Mouse (Mus musculus): ENCODE results near the gene Farp2. TPM values are rescaled to one million over a fixed set of nuclear protein-coding genes. Genes with fewer than 3 reads are reported as not detected.

The Farp2 gene
- polyA plus RNA-seq, 1 experiment from 2014 or later: 6.0 TPM

DNA sequence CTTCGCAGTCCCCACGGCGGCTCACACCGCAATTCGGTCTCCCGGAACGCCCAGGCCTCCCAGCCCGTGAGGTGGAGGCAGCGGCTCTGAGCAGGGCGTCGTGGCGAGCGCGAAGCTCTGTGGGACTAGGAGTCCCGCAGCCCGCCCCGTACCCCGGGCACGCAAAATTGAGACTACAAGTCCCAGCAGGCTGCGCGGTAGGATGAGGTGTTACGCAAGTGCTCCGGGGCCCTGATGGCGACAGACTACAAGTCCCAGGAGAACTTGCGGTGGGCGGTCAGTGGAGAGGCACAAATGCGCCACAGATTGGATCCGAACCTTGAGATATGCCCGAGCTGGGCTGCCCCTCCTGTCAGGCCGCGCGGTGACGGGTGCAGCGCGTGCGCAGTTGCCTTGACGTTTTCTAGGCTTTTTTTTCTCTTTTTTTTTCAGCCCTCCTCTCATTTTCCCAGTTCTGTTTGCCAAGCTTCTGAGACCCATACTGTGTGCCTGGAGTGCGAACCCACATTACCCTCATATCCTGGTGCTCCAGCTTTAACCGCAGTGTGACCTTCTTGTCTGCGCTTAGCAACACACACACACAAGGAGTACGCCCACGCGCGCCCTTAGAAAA is 123.8 kb downstream of the Farp2 start:
- 2% methylated on average over 44 of the region's 44 CpGs for WGBS
- Histone ChIP-seq H3K4me2 (ENCODE audit: low read depth) (peak overlapping the region; percentile 92), H3K4me1 (ENCODE audit: control insufficient read depth, insufficient read depth, low read length) (peaks cover 10% of the 10 kb centered on the region; the same call in 1 of the 2 replicates), H3K27ac (ENCODE audit: low read depth, low read length) (peak overlapping the region; percentile 70), H3K36me3 (ENCODE audit: control insufficient read depth, insufficient read depth, low read length) (no peaks in the 10 kb centered on the region), H3K9ac (ENCODE audit: low read length) (peak overlapping the region; percentile 78), H3K9me3 (ENCODE audit: control insufficient read depth, low read length) (no peaks in the 10 kb centered on the region), H3K27me3 (ENCODE audit: control insufficient read depth, insufficient read depth, low read length) (no peaks in the 10 kb centered on the region), H3K4me3 (ENCODE audit: low read depth, low read length) (peak overlapping the region; percentile 69)
- ATAC-seq (ENCODE audit: insufficient read depth, low FRiP score, low TSS enrichment) (peak; percentile 98), DNase-seq (ENCODE audit: low spot score) (peak; percentile 98)

DNA sequence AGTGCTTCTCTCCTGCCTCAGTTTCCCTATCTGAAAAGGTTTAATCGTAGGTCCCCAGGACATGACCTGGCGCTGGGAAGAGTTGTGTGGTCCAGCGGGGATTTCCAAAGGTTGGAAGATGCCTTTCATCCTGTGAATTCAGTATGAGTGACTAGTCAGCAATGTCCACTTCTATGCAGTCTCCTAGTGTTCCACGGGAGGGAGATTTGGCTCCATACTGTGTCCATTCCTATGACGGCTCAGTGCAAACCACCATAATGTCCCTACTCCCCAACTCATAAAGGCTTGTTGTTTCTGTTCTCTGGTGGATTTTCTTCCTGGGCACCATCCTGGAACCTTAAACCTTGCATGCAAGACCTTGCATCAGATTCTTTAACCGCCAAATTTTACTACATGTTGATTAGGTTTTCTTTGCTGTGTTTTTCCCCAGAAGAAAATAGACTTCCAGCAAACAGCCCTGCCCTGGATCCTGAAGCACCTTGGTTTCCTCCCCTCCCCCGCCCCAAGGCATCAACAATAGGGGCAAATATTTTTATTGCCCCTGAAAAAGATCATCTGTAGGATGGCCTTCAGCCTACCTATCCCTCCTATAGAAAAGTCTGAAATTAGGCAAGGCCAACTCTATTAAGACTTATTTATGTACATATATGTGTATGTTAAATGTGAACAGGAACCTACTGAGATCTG is 124.5 kb downstream of the Farp2 start:
- Histone ChIP-seq H3K4me1 (ENCODE audit: control insufficient read depth, insufficient read depth, low read length) (peaks cover 10% of the 10 kb centered on the region; the same call in 1 of the 2 replicates), H3K27ac (ENCODE audit: low read depth, low read length) (peak overlapping the region; percentile 58; the same call in 1 of the 2 replicates), H3K36me3 (ENCODE audit: control insufficient read depth, insufficient read depth, low read length) (no peaks in the 10 kb centered on the region), H3K9me3 (ENCODE audit: control insufficient read depth, low read length) (no peaks in the 10 kb centered on the region), H3K4me3 (ENCODE audit: low read depth, low read length) (peak overlapping the region; percentile 69), H3K4me2 (ENCODE audit: low read depth) (peak overlapping the region; percentile 92), H3K9ac (ENCODE audit: low read length) (peak overlapping the region; percentile 57), H3K27me3 (ENCODE audit: control insufficient read depth, insufficient read depth, low read length) (no peaks in the 10 kb centered on the region)
- WGBS: 39% methylated on average over 7 of the region's 7 CpGs
- ATAC-seq (ENCODE audit: insufficient read depth, low FRiP score, low TSS enrichment): peak; percentile 35
- no peak for DNase-seq (ENCODE audit: low spot score)

DNA sequence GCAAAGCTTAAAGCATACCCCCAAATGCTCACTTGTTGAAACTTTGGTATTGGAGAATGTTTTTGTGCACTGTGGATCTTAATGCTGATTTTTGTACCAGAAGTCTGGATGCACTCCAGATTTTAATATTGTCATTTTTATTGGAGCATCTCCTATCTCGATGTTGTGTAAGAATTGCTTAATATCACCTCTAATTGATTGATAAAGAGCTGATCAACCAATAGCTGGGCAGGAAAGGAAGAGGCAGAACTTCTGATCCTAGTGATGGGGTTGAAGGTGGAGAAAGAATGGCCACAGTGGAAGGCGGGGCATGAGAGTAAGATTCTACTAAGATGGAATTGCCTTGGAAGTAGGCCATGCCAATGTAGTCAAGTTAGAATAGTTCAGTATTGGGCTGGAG is 130.1 kb downstream of the Farp2 start:
- H3K27me3 ChIP-seq (ENCODE audit: control insufficient read depth, insufficient read depth, low read length): no peaks in the 10 kb centered on the region
- H3K36me3 ChIP-seq (ENCODE audit: control insufficient read depth, insufficient read depth, low read length): no peaks in the 10 kb centered on the region
- H3K9me3 ChIP-seq (ENCODE audit: control insufficient read depth, low read length): no peaks in the 10 kb centered on the region
- ATAC-seq (ENCODE audit: insufficient read depth, low FRiP score, low TSS enrichment): no peak
- no peak for DNase-seq (ENCODE audit: low spot score)
- H3K9ac ChIP-seq (ENCODE audit: low read length): no peak overlapping the region
- WGBS: 83% methylated on average over 2 of the region's 2 CpGs
- no peak overlapping the region for H3K4me3 ChIP-seq (ENCODE audit: low read depth, low read length)
- H3K4me2 ChIP-seq (ENCODE audit: low read depth): no peak overlapping the region
- no peak overlapping the region for H3K27ac ChIP-seq (ENCODE audit: low read depth, low read length)
- H3K4me1 ChIP-seq (ENCODE audit: control insufficient read depth, insufficient read depth, low read length): no peaks in the 10 kb centered on the region

DNA sequence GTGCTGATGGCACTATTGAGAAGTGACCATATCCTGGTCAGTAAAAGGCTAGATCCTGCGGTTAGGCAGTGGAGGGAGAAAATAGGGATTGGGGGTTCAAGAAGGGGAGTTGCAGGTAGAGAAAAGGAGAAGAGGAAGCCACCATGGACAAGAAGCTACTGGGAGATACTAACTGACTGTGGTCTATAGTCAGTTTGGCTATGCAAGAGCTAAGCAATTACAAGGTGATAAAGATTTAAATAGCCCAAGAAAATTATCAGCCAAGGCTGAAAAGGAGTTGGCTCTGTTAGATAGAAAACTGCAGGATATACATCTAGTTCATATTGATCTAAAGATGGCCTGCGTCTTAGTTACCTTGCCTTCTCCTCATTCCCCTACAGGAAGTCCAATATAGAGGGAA is 130.8 kb downstream of the Farp2 start:
- 90% methylated on average over 2 of the region's 2 CpGs for WGBS
- ATAC-seq (ENCODE audit: insufficient read depth, low FRiP score, low TSS enrichment) (no peak), DNase-seq (ENCODE audit: low spot score) (no peak)
- Histone ChIP-seq H3K9me3 (ENCODE audit: control insufficient read depth, low read length) (no peaks in the 10 kb centered on the region), H3K36me3 (ENCODE audit: control insufficient read depth, insufficient read depth, low read length) (no peaks in the 10 kb centered on the region), H3K4me2 (ENCODE audit: low read depth) (no peak overlapping the region), H3K4me3 (ENCODE audit: low read depth, low read length) (no peak overlapping the region), H3K4me1 (ENCODE audit: control insufficient read depth, insufficient read depth, low read length) (no peaks in the 10 kb centered on the region), H3K27ac (ENCODE audit: low read depth, low read length) (no peak overlapping the region), H3K27me3 (ENCODE audit: control insufficient read depth, insufficient read depth, low read length) (no peaks in the 10 kb centered on the region), H3K9ac (ENCODE audit: low read length) (no peak overlapping the region)

DNA sequence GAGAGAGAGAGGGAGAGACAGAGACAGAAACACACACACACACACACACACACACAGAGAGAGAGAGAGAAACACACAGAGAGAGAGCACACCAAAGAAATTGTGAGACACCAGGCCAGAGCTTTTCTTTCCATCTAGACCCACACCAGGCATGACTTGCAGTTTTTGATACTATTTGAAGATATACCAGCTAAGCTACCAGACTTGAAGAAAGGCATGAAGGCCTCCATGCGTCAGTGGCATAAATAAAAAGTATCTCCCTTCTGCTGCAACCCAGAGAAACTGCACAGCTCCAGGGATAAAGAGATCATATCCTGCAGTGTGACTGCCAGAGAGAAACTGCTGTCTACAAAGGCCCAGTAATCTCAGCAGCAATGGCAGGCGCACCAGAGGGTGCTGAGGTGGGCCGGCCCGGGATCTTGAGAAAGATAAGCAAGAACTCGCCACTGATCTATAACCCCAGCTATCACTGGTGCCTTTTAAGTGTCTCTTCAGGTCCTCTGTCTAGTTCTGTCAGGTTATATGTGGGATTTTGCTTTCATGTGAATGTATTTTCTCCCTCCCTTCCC is 137.8 kb downstream of the Farp2 start:
- Histone ChIP-seq H3K36me3 (ENCODE audit: control insufficient read depth, insufficient read depth, low read length) (no peaks in the 10 kb centered on the region), H3K4me1 (ENCODE audit: control insufficient read depth, insufficient read depth, low read length) (no peaks in the 10 kb centered on the region), H3K9me3 (ENCODE audit: control insufficient read depth, low read length) (no peaks in the 10 kb centered on the region), H3K9ac (ENCODE audit: low read length) (no peak overlapping the region), H3K27ac (ENCODE audit: low read depth, low read length) (no peak overlapping the region), H3K4me2 (ENCODE audit: low read depth) (no peak overlapping the region), H3K27me3 (ENCODE audit: control insufficient read depth, insufficient read depth, low read length) (no peaks in the 10 kb centered on the region), H3K4me3 (ENCODE audit: low read depth, low read length) (no peak overlapping the region)
- 79% methylated on average over 5 of the region's 5 CpGs for WGBS
- ATAC-seq (ENCODE audit: insufficient read depth, low FRiP score, low TSS enrichment): no peak
- DNase-seq (ENCODE audit: low spot score): no peak

DNA sequence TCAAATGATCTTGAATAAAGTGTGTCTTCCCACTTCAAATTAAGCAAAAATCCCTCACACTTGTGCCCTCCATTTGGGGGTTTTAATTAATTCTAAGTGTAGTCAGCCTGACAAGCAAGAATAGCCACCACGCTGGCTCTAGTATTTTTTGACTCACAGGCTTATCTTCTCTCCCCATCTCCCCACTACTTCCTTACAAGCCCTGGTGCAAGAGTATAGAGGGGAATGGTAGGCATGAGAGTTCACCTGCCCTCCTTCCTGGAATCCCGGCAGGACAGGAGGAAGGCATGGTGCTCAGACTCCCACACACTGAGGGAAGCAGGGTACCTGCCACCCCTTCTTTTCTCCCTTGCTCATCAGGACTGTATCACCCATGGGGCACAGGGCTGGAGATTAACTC is 142.4 kb downstream of the Farp2 start:
- H3K36me3 ChIP-seq (ENCODE audit: control insufficient read depth, insufficient read depth, low read length): no peaks in the 10 kb centered on the region
- no peak overlapping the region for H3K4me3 ChIP-seq (ENCODE audit: low read depth, low read length)
- no peaks in the 10 kb centered on the region for H3K27me3 ChIP-seq (ENCODE audit: control insufficient read depth, insufficient read depth, low read length)
- 64% methylated on average over 2 of the region's 2 CpGs for WGBS
- H3K9ac ChIP-seq (ENCODE audit: low read length): no peak overlapping the region
- DNase-seq (ENCODE audit: low spot score) (no peak), ATAC-seq (ENCODE audit: insufficient read depth, low FRiP score, low TSS enrichment) (no peak)
- H3K27ac ChIP-seq (ENCODE audit: low read depth, low read length): no peak overlapping the region
- H3K4me2 ChIP-seq (ENCODE audit: low read depth): no peak overlapping the region
- H3K9me3 ChIP-seq (ENCODE audit: control insufficient read depth, low read length): no peaks in the 10 kb centered on the region
- H3K4me1 ChIP-seq (ENCODE audit: control insufficient read depth, insufficient read depth, low read length): no peaks in the 10 kb centered on the region

DNA sequence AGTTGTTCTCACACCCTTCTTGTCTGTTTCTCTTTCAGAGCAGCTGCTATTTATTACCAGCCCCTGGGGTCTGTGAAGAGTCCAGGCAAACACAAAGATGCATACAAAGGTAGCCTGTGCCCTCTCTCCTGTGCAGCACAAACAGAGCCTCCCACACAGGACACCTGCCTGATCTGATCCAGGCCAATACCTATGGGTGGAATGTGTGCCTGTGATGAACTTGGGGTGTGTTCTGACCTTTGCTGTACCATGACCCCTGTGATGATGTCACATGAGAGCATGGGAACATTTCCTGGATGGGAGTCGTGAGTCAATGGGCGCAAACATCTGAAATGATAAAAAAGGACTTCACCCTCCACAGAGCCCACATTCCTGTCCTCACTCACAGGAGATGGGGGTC is 142.9 kb downstream of the Farp2 start:
- DNase-seq (ENCODE audit: low spot score) (no peak), ATAC-seq (ENCODE audit: insufficient read depth, low FRiP score, low TSS enrichment) (no peak)
- H3K36me3 ChIP-seq (ENCODE audit: control insufficient read depth, insufficient read depth, low read length): no peaks in the 10 kb centered on the region
- no peak overlapping the region for H3K9ac ChIP-seq (ENCODE audit: low read length)
- no peaks in the 10 kb centered on the region for H3K4me1 ChIP-seq (ENCODE audit: control insufficient read depth, insufficient read depth, low read length)
- H3K9me3 ChIP-seq (ENCODE audit: control insufficient read depth, low read length): no peaks in the 10 kb centered on the region
- 81% methylated on average over 2 of the region's 2 CpGs for WGBS
- no peak overlapping the region for H3K27ac ChIP-seq (ENCODE audit: low read depth, low read length)
- no peak overlapping the region for H3K4me2 ChIP-seq (ENCODE audit: low read depth)
- H3K4me3 ChIP-seq (ENCODE audit: low read depth, low read length): no peak overlapping the region
- H3K27me3 ChIP-seq (ENCODE audit: control insufficient read depth, insufficient read depth, low read length): no peaks in the 10 kb centered on the region

DNA sequence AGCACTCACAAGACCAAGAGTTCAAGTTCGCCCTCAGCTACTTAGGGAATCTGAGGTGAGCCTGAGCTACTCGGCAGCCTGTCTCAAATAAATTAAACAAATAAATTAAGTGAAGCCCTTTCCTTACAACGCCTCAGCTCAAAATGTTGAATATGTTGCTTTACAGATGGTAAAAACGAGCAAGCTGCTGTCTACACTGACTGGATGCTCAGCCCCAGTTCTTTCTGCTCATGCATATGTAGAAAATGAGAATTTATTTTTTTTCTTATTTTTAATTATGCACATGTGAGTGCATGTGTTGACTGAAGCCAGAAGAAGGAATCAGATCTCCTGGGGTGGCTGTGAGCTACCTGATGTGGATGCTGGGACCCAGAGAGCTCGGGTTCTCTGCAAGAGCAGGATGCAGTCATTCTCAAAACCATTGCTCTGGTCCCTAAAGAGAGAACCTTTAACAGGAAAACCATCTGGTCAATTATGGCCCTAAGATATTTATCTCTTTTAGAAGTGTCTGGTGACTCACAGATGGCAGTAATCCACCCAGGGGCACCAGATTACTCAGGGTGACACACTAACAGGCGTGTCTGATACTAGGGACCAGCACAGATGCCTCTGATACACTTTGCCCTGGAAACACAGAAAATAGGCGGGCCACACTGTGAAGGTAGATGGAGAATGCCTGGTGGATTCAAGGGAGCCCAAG is 144.6 kb downstream of the Farp2 start:
- Histone ChIP-seq H3K4me1 (ENCODE audit: control insufficient read depth, insufficient read depth, low read length) (no peaks in the 10 kb centered on the region), H3K4me2 (ENCODE audit: low read depth) (no peak overlapping the region), H3K4me3 (ENCODE audit: low read depth, low read length) (no peak overlapping the region), H3K27ac (ENCODE audit: low read depth, low read length) (no peak overlapping the region), H3K9me3 (ENCODE audit: control insufficient read depth, low read length) (no peaks in the 10 kb centered on the region), H3K36me3 (ENCODE audit: control insufficient read depth, insufficient read depth, low read length) (no peaks in the 10 kb centered on the region), H3K9ac (ENCODE audit: low read length) (no peak overlapping the region), H3K27me3 (ENCODE audit: control insufficient read depth, insufficient read depth, low read length) (no peaks in the 10 kb centered on the region)
- DNase-seq (ENCODE audit: low spot score) (no peak), ATAC-seq (ENCODE audit: insufficient read depth, low FRiP score, low TSS enrichment) (no peak)
- WGBS: 66% methylated on average over 7 of the region's 7 CpGs

Measured in neural tube, embryonic 11.5 days (tissue).